Mouse (Mus musculus) urinary bladder, postnatal 0 days (tissue): ENCODE results near the gene Mturn. TPM values are rescaled to one million over a fixed set of nuclear protein-coding genes. Genes with fewer than 3 reads are reported as not detected.

Experiments
- polyA plus RNA-seq: library from polyadenylated mRNA; unstranded; fragments of >200 nt; fragmentation: Nextera tagmentation; extraction: Ambion mirVana; gene quantifications from 2 replicates; pipeline ENCODE4 v1.2.1, GENCODE M21; 2015

Gene Mturn
- 6.5 and 8.1 TPM in 2 replicates for polyA plus RNA-seq

DNA sequence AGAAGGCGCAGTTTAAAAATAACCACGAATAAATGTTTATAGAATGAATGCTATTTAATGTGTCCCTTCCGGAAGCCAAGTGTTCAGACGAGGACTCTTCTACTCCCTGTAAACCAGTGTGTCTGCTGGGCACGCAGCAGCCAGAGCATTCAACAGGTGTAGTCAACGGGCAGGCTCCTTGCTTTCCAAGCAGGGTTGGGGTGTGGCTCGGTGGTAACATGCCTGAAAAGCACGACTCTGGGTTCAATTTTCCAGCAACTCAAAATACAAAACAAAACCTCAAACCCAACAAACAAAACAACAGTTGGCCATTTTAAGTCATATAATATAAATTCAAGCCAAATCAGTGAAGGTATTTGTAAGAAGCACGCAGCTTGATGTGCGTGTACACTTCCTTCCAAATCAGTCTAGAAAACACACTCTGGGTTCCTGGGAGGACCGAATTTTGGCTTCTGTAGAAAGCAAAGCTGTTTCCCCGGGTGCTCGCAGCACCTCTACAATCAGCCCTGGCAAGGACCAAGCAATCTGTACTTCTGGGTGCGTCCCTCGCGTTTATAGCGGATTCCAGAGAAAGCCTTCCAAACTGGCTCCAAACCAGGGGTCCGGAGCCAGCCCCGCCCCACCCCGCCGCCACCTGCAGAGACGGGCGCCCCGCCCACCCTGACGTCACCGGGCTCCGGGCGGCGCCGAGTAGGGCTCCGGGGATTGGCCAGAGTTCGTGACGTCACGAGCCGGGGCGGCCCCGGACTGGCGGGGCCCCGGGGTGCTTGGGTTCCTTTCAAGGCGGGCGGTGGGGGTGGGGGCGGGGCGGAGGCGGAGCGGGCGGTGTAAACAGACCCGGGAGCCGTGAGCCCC, at the start of gene Mturn:
Gene Mturn, plus strand, starts transcription at position 734 of the 855 bp plus-strand sequence.

Other genes starting within 250 kb of the Mturn start
- 10.1 and 10.4 TPM in 2 replicates for gene Scrn1, start 115.1 kb upstream of the Mturn start, polyA plus RNA-seq
- 2.6 and 4.3 TPM in 2 replicates for gene Plekha8, start 86.5 kb upstream of the Mturn start, polyA plus RNA-seq
- gene Fkbp14, start 84.3 kb upstream of the Mturn start, polyA plus RNA-seq = 21.4 and 31.1 TPM in 2 replicates
- gene Znrf2, start 135.3 kb downstream of the Mturn start, polyA plus RNA-seq = 2.6 and 3.0 TPM in 2 replicates